Comparison of ENCODE assay signal across 8 mouse cellular contexts in genomic region chr9:21615617-21616231, GRCm38 (mm10). TPM values are rescaled to one million over a fixed set of nuclear protein-coding genes. Genes with fewer than 3 reads are reported as not detected.
DNase-seq lines count a peak whose midpoint lies in the region; ATAC-seq and TF ChIP-seq lines count a peak whose summit lies in the region.

Gene Smarca4 (plus strand): TSS chr9:21616169.

- peak; percentile 75; the same call in 1 of the 2 replicates for TF ChIP-seq POLR2A in bone marrow, adult 2 months (IDR thresholded peaks at IDR 0.05; ENCODE audit: borderline replicate concordance, control insufficient read depth, low read depth, low read length)
- TF ChIP-seq POLR2A in limb, embryonic 14.5 days (IDR thresholded peaks at IDR 0.05; ENCODE audit: borderline replicate concordance, extremely low read depth, insufficient read depth, insufficient read length): peak; percentile 62; the same call in 1 of the 2 replicates

- DNase-seq in 416B (ENCODE audit: low read depth): peak; percentile 99
- DNase-seq in heart, adult 8-10 months (ENCODE audit: low spot score): peak; percentile 99
- peak; percentile 100 for DNase-seq in kidney, adult 9 months
- DNase-seq in limb, embryonic 14.5 days (ENCODE audit: low spot score): peak; percentile 99
- peak; percentile 99 for DNase-seq in midbrain, postnatal 0 days (ENCODE audit: low spot score)
- peak; percentile 97 for DNase-seq in spleen, postnatal 14 days (ENCODE audit: low spot score in 2 of 2)

- peak within 1 kb of the TSS; percentile 89 for H3K4me3 ChIP-seq in bone marrow, adult 2 months (replicated peaks; ENCODE audit: control insufficient read depth, low read depth, low read length)
- H3K4me3 ChIP-seq in embryonic facial prominence, embryonic 15.5 days (replicated peaks): peak within 1 kb of the TSS; percentile 62
- peak within 1 kb of the TSS; percentile 82 for H3K4me3 ChIP-seq in limb, embryonic 14.5 days (replicated peaks; ENCODE audit: low read length)
- H3K4me3 ChIP-seq in midbrain, postnatal 0 days (ENCODE audit: low read depth, low read length): peak within 1 kb of the TSS; percentile 68

- H3K27ac ChIP-seq in bone marrow, adult 2 months (ENCODE audit: control insufficient read depth, insufficient read depth, low read depth, low read length, poor library complexity): peak within 1 kb of the TSS; percentile 97
- H3K27ac ChIP-seq in embryonic facial prominence, embryonic 15.5 days (replicated peaks): peak within 1 kb of the TSS; percentile 97
- peak within 1 kb of the TSS; percentile 97 for H3K27ac ChIP-seq in limb, embryonic 14.5 days (replicated peaks; ENCODE audit: low read depth, low read length)
- H3K27ac ChIP-seq in midbrain, postnatal 0 days (ENCODE audit: low read depth, low read length): peak within 1 kb of the TSS; percentile 96

- H3K9me3 ChIP-seq in embryonic facial prominence, embryonic 15.5 days (replicated peaks): no peaks in the 10 kb centered on the region
- no peaks in the 10 kb centered on the region for H3K9me3 ChIP-seq in limb, embryonic 14.5 days (ENCODE audit: control insufficient read depth, low read length)
- H3K9me3 ChIP-seq in midbrain, postnatal 0 days (ENCODE audit: low read length): no peaks in the 10 kb centered on the region

- H3K4me1 ChIP-seq in bone marrow, adult 2 months (ENCODE audit: control insufficient read depth, insufficient read depth, low read length): peaks cover 4% of the 10 kb centered on the region; the same call in 1 of the 2 replicates
- H3K4me1 ChIP-seq in embryonic facial prominence, embryonic 15.5 days: peaks cover 17% of the 10 kb centered on the region
- peaks cover 12% of the 10 kb centered on the region; the same call in 1 of the 2 replicates for H3K4me1 ChIP-seq in limb, embryonic 14.5 days (ENCODE audit: control insufficient read depth, insufficient read depth, low read length)
- H3K4me1 ChIP-seq in midbrain, postnatal 0 days (ENCODE audit: insufficient read depth, low read length): peaks cover 11% of the 10 kb centered on the region

- H3K4me2 ChIP-seq in embryonic facial prominence, embryonic 15.5 days (replicated peaks): peak within 1 kb of the TSS; percentile 73
- H3K4me2 ChIP-seq in limb, embryonic 14.5 days (replicated peaks; ENCODE audit: low read depth, low read length, severe bottlenecking): peak within 1 kb of the TSS; percentile 68
- H3K4me2 ChIP-seq in midbrain, postnatal 0 days (ENCODE audit: low read depth, low read length, poor library complexity, severe bottlenecking): peak within 1 kb of the TSS; percentile 70

- WGBS in bone marrow, adult 2 months: 1% methylated on average over 45 of the region's 45 CpGs
- under 1% methylated on average over 41 of the region's 45 CpGs for WGBS in embryonic facial prominence, embryonic 15.5 days
- WGBS in limb, embryonic 14.5 days: under 1% methylated on average over 32 of the region's 45 CpGs
- WGBS in midbrain, postnatal 0 days: 1% methylated on average over 43 of the region's 45 CpGs

- H3K27me3 ChIP-seq in embryonic facial prominence, embryonic 15.5 days: no peaks in the 10 kb centered on the region
- H3K27me3 ChIP-seq in limb, embryonic 14.5 days (ENCODE audit: control insufficient read depth, insufficient read depth, low read length): no peaks in the 10 kb centered on the region
- H3K27me3 ChIP-seq in midbrain, postnatal 0 days (ENCODE audit: insufficient read depth, low read length): no peaks in the 10 kb centered on the region

- peak within 1 kb of the TSS; percentile 61 for H3K9ac ChIP-seq in embryonic facial prominence, embryonic 15.5 days
- H3K9ac ChIP-seq in limb, embryonic 14.5 days (ENCODE audit: low read depth, low read length, severe bottlenecking): peak within 1 kb of the TSS; percentile 90
- peak within 1 kb of the TSS; percentile 87 for H3K9ac ChIP-seq in midbrain, postnatal 0 days (replicated peaks; ENCODE audit: low read length, poor library complexity, severe bottlenecking)

- peak; percentile 98 for ATAC-seq in embryonic facial prominence, embryonic 15.5 days (ENCODE audit: insufficient number of reproducible peaks, low FRiP score, low TSS enrichment, low read depth)
- peak; percentile 92 for ATAC-seq in limb, embryonic 14.5 days (ENCODE audit: low FRiP score, low read depth)
- peak; percentile 95 for ATAC-seq in midbrain, postnatal 0 days (ENCODE audit: low FRiP score)

- TF ChIP-seq CTCF in bone marrow, adult 2 months (IDR thresholded peaks at IDR 0.05; ENCODE audit: control insufficient read depth, insufficient read depth, low read length): no peak
- TF ChIP-seq CTCF in midbrain, postnatal 0 days (IDR thresholded peaks at IDR 0.05): no peak

- no peaks in the 10 kb centered on the region for H3K36me3 ChIP-seq in embryonic facial prominence, embryonic 15.5 days
- H3K36me3 ChIP-seq in limb, embryonic 14.5 days (ENCODE audit: control insufficient read depth, insufficient read depth, low read length): peaks cover 11% of the 10 kb centered on the region
- no peaks in the 10 kb centered on the region for H3K36me3 ChIP-seq in midbrain, postnatal 0 days (ENCODE audit: insufficient read depth, low read length)

RNA-seq across cellular contexts. Expression of gene Smarca4, which starts in this region (rescaled TPM):
- 45.4 and 66.3 TPM in 2 replicates for polyA plus RNA-seq in bone marrow, adult 2 months (2011; ENCODE audit: insufficient read depth, insufficient read length, low replicate concordance, missing spikeins)
- 75.5 and 78.5 TPM in 2 replicates for polyA plus RNA-seq in embryonic facial prominence, embryonic 15.5 days (2015; fragmentation: Nextera tagmentation; extraction: Ambion mirVana)
- 10 to 100 TPM; 47.2 to 49.8 (median 49.3) TPM for total RNA-seq in heart, adult 8-10 months (2022)
- 94.4 and 94.8 TPM in 2 replicates for polyA plus RNA-seq in limb, embryonic 14.5 days (2012; rRNA removed)
- polyA plus RNA-seq in limb, embryonic 14.5 days (2014; fragmentation: Nextera tagmentation; extraction: Ambion mirVana): 81.1 and 90.4 TPM in 2 replicates
- total RNA-seq in midbrain, postnatal 0 days (2014; rRNA removed): 173 and 195 TPM in 2 replicates
- polyA plus RNA-seq in midbrain, postnatal 0 days (2015; fragmentation: Nextera tagmentation; extraction: Ambion mirVana): 80.8 and 84.9 TPM in 2 replicates

Comparison
In these comparisons a context has a peak if more than half of its experiments do, and no peak if none do; other contexts are left out.
1. Peak in every context shown above with its lines: DNase-seq, ATAC-seq, H3K4me3 ChIP-seq and H3K27ac ChIP-seq.